Mouse (Mus musculus): ENCODE results near the gene Pgd. TPM values are rescaled to one million over a fixed set of nuclear protein-coding genes. Genes with fewer than 3 reads are reported as not detected.
A peak's percentile ranks its signal among the peaks of the same experiment; 100 is the strongest.

The Pgd gene
- total RNA-seq, 4 experiments from 2014 or later, result 36.0 to 43.8 (median 40.9) TPM

- no peak for DNase-seq (ENCODE audit: low spot score in 2 of 2)
Measured at GRCm38 (mm10) chr4:149168016-149168415, 1.4 kb upstream of the Pgd start.

DNA sequence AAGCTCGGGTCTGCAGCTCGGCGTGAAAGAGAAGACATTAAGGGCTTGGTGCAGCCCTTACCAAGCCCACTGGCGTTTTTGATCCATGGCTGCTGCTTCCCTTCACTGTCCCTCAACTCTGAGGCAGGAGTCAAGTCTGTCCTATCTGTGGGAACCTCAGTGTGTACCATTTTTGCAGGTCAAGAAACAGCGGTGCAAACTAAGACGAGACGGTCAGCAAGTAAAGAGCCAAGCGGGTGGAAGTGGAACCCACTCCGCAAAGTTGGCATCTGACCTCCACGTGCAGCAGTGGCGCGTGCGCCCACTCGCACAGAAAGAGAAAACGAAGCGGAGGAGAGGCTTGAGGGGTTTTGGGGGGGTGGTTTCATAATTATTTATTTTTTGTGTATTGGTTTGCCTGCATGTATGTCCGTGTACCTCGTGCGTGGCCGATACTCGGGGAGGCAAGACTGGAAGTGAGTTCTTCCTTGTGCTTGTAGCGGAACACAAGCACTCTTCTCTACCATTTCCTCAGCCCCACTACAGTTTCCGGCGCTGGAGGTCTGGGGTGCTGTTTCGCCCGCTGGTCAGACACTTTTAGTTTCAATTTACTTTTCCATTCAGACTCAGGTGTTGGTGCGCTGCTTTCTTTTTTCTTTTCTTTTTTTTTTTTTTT lies 513 bp upstream of the Pgd start:
- no peak for DNase-seq (ENCODE audit: low spot score in 2 of 2)

GRCm38 (mm10) chr4:149164150-149164549 lies 2.4 kb downstream of the Pgd start:
- no peak for DNase-seq (ENCODE audit: low spot score in 2 of 2)

GRCm38 (mm10) chr4:149163196-149163595 lies 3.4 kb downstream of the Pgd start:
- no peak for DNase-seq (ENCODE audit: low spot score in 2 of 2)

DNA sequence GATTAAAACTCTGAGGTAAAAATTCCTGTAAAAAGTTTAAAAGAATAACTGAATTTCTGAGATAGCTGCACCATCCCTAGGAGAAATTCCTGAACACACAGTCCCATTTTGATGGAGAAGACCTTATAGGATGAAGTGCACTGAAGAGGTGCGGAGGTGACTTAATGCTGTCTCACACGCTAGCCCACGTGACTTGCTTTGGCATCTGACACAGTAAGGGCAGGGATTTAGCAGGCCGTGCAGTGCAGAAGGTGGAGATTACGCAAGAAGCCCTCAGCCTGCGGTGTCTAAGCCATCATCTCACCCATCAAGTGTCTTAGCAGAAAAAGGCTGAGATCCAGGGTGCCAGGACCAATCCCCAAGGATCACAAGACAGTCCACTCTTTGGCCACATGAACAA lies 5.4 kb downstream of the Pgd start:
- DNase-seq (ENCODE audit: low spot score in 2 of 2), result no peak

DNA sequence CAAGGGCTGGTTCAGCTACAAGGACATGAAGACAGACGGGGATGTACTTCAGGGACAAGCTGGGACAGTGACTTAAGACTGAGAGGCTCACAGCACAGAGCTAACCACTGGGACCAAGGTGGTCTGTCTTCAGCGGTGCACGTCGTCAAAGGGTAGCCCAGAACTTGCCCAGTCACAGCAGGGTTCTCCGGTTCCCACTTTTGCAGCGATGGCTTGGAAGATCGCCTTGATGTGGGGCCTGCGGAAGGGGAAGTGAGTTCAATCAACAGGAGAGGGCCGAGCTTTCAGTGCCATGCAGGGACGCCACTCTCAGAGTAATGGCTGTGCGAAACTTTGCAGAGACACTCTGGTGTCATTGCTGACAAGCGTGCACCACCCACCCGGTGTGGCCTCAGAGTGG lies 6.7 kb downstream of the Pgd start:
- DNase-seq (ENCODE audit: low spot score in 2 of 2), result no peak

- DNase-seq (ENCODE audit: low spot score in 2 of 2), result no peak
Measured at GRCm38 (mm10) chr4:149159203-149159602, 7.4 kb downstream of the Pgd start.

DNA sequence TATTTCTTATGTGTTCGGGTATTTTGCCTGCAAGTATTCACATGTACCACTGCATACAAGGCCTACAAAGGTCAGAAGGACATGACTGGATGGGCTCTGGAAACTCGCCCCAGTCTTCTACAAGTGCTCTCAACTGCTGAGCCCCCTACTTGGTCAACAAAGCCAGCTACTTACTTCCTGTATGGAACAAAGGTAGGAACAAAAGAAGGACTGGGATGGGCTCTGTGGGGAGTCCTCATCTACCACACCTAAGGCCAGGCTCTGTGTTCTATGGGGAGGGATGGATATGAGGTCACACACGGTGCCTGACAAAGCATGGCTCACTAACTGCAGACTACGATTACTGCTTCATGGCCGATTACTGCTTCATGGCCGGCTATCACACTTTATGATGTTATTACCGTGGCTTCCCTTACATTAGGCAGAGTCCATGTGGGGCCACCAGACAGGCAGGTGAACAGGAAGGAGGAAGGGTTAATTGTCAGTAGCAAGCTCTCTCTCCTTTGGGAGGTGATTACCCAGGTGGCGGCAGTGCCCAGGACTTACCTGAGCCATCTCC lies 9.1 kb downstream of the Pgd start:
- no peak for DNase-seq (ENCODE audit: low spot score in 2 of 2)

- DNase-seq (ENCODE audit: low spot score in 2 of 2), result no peak
Measured at GRCm38 (mm10) chr4:149155711-149156110, 10.9 kb downstream of the Pgd start.

DNA sequence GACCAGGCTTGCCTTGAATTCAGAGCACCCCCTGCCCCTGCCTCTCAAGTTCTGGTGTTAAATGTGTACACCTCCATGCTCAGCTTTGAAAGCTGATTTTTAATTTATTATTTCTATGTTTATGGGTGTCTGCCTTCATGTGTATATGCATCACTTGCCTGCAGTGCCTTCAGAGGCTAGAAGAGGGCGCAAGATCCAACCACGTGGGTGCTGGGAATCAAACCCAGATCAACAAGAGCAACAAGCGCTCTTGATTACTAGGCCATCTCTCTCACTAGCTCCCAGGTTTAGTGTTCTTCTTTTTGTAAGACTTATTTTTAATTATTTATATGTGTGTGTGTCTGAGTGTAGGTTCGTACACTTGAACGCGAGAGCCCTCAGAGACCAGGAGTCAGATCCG lies 11.7 kb downstream of the Pgd start:
- no peak for DNase-seq (ENCODE audit: low spot score in 2 of 2)

GRCm38 (mm10) chr4:149150721-149151120 lies 15.8 kb downstream of the Pgd start:
- DNase-seq (ENCODE audit: low spot score in 2 of 2), result no peak

- DNase-seq (ENCODE audit: low spot score in 2 of 2), result no peak
Measured at GRCm38 (mm10) chr4:149150256-149150655, 16.3 kb downstream of the Pgd start.

GRCm38 (mm10) chr4:149149611-149150010 lies 17.0 kb downstream of the Pgd start:
- no peak for DNase-seq (ENCODE audit: low spot score in 2 of 2)

DNA sequence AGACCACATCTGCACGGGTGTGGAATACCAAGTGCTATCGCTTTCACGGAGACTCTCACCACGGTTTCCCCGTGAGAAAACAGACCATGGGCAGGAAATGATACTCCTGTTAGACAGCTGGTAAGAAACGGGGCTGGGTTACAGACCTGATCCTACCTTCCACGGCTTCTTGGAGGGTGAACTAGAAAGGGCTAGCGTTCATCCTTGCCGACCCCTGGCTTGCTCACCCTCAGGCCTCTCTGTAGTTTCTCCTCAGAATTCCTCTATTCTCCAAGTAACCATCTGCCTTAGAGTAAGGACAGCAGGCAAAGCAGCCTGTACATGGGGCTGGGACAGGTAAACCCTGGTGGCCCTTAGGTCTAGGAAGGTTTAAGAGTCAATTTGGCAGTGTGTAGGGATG lies 17.4 kb downstream of the Pgd start:
- DNase-seq (ENCODE audit: low spot score in 2 of 2), result no peak

- DNase-seq (ENCODE audit: low spot score in 2 of 2), result no peak
Measured at GRCm38 (mm10) chr4:149148084-149148483, 18.5 kb downstream of the Pgd start.

DNA sequence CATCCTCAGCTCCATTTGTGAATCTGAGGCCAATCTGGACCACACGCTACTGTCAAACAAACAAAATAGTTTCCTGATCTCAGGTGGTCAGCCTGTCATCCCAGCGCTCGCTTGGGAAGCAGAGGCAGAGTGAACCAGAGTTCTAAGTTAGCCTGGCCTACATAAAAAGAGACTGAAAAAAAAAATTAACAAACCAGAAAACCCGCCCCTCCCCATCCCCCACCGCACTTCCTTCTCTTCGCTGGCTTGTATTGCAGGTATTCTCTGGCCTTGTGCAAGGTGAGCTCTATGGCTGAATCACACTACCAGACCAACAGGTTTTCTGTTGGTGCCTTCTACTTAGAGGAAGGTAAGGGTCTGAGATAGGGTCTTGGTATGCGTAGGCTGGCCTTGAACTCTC lies 19.0 kb downstream of the Pgd start:
- DNase-seq (ENCODE audit: low spot score in 2 of 2), result no peak

DNA sequence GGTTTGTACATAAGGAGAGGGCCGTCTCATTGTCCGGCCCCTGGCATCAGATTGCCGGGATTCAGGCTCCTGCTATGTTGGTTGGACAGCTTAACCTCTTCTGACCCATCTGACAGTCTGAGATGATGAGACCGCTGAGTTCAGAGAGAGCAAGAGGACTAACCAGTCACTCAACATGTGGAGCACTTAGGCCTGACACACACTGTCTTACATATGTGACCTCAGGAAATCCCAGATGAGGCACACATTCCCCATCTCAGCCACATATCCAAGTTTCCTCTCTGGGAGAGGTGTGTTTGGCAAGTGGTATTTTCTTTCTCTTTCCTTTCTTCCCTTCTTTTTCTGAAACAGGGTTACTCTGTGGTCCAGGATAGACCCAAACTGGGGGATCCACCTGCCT lies 21.4 kb downstream of the Pgd start:
- no peak for DNase-seq (ENCODE audit: low spot score in 2 of 2)

DNA sequence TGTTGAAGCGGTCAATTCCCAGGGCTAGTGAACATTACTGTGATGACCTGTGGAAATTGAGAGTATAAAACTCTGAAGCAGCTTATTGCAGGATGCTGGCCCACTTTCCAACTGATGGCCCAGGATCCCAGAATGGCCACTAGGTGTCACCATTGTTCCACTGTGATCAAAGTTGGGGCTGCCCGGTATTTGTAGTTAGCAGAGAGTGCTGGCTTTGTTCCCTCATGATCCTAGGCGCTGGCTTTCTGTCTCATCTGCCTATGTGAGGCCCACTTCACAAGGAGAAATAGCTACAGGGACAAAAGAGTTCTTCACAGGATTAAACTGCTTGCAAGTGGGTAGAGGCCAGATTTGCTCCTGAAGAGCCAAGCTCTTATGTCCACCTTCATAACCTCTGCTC lies 22.1 kb downstream of the Pgd start:
- DNase-seq (ENCODE audit: low spot score in 2 of 2), result peak; percentile 46 to 65

DNA sequence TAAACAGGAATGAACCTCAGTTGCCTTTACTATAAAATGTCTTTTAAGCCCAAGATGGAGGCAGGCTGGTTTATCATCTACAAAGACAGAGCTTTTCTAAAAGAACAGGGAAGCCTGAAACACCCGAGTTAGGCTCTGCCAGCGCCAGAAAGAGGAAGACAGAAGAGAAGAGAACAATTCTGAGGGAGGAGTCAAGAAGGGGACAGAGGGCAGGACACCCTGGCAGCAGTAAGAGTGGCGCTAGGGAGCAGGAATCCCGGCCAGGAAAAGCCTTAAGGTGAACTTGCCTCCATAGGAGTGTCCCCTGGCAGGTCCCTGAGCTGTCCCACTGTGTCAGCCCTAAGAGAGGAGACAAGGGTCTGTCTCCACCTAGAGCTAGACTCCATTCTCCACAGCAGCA lies 23.0 kb downstream of the Pgd start:
- no peak for DNase-seq (ENCODE audit: low spot score in 2 of 2)

GRCm38 (mm10) chr4:149138515-149138914 lies 28.1 kb downstream of the Pgd start:
- DNase-seq (ENCODE audit: low spot score in 2 of 2), result no peak

DNA sequence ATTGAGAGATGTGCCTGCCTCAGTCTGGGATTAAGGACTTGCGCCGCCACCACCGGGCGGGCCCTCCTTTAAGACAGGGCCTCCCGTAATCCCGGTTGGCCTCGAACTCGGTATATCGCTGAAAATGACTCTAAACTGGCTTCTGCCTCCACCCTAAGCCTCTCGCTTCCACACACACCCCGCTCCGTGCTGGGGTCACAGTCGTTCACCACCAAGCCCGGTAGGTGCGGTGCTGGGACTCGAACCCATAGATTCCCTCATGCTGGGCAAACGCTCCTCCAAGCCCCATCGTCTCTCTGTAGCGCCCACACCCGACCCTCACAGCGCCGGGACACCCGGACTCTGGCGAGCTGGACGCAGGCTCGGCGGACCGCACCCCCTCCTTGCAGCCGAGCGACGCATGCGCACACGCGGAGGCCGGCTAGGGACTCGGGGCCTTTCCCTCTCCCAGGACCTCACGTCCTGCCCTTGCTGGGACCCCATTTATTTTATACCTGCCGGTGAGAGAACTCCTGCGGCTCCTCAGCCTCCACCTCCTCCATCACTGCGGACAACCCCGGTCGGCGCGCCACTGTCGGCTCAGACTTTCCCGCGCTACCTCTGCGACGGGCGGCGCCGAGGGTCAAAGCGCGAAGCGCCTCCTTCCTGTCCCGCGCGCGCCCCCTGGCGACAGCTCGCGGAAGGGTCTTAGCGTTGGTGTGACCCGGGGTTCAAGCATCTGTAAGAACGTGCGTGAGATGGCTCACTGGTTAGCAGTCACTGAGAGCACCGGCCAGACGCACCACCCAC lies 29.4 kb downstream of the Pgd start, which contains the start of gene Cenps:
TSS of gene Cenps (minus strand) at position 648 of the 789 bp plus-strand sequence.
- DNase-seq (ENCODE audit: low spot score in 2 of 2), result peak; percentile 86 to 90

- DNase-seq (ENCODE audit: low spot score in 2 of 2), result no peak
Measured at GRCm38 (mm10) chr4:149136116-149136850, 30.3 kb downstream of the Pgd start.

Data from left cerebral cortex, adult 8-10 months (tissue).